Mouse (Mus musculus) MEL (cell line): ENCODE measurements around the gene Ankk1.

ENCODE experiments used
- CTCF ChIP-seq, 3 experiments: IDR thresholded peaks in 2 of 3; conservative IDR thresholded peaks in 1 of 3; 2 replicates each; pipeline ENCODE4 v1.5.1; 2011 to 2012; ENCODE audit warnings: low read length in 3 of 3, low read depth in 2 of 3, mild to moderate bottlenecking in 2 of 3, improper control_type of control experiment in 1 of 3, inconsistent platforms in 1 of 3, mixed read lengths in 1 of 3, moderate library complexity in 1 of 3; ENCODE audit not compliant: control insufficient read depth in 1 of 3, insufficient read depth in 1 of 3, poor library complexity in 1 of 3, severe bottlenecking in 1 of 3
- EP300 ChIP-seq, 2 experiments: IDR thresholded peaks; 2 replicates each; pipeline ENCODE4 v1.6.1; 2011; ENCODE audit warnings: improper control_type of control experiment in 2 of 2, low read length in 2 of 2, low read depth in 1 of 2, mild to moderate bottlenecking in 1 of 2
- GATA1 ChIP-seq: IDR thresholded peaks from 2 replicates; pipeline ENCODE4 v1.6.1; 2011; ENCODE audit warnings: low read depth, low read length, improper control_type of control experiment
- HCFC1 ChIP-seq: IDR thresholded peaks from 2 replicates; pipeline ENCODE4 v1.6.1; 2012; ENCODE audit warnings: low read depth, mild to moderate bottlenecking, inconsistent platforms, low read length, improper control_type of control experiment, moderate library complexity
- KAT2A ChIP-seq: conservative IDR thresholded peaks from 2 replicates; pipeline ENCODE4 v1.6.1; 2012; ENCODE audit warnings: low read depth, low read length, improper control_type of control experiment, inconsistent platforms
- MAX ChIP-seq: IDR thresholded peaks from 2 replicates; pipeline ENCODE4 v1.6.1; 2011; ENCODE audit warnings: low read length, improper control_type of control experiment
- MEF2A ChIP-seq: IDR thresholded peaks from 2 replicates; pipeline ENCODE4 v1.6.1; 2014; ENCODE audit warnings: low read depth, mild to moderate bottlenecking, inconsistent platforms, low read length, improper control_type of control experiment; ENCODE audit not compliant: poor library complexity, insufficient replicate concordance, severe bottlenecking; ENCODE audit errors: extremely low read depth
- NELFE ChIP-seq: IDR thresholded peaks from 2 replicates; pipeline ENCODE4 v1.6.1; 2011; ENCODE audit warnings: low read depth, low read length, improper control_type of control experiment
- POLR2A ChIP-seq, 2 experiments: IDR thresholded peaks; 2 replicates each; pipeline ENCODE4 v1.6.1; 2011 to 2012; ENCODE audit warnings: low read length in 2 of 2, mild to moderate bottlenecking in 2 of 2, control low read depth in 1 of 2, improper control_type of control experiment in 1 of 2, low read depth in 1 of 2, moderate library complexity in 1 of 2; ENCODE audit not compliant: control insufficient read depth in 1 of 2, insufficient read depth in 1 of 2, poor library complexity in 1 of 2
- ZNF384 ChIP-seq: IDR thresholded peaks from 2 replicates; pipeline ENCODE4 v1.6.1; 2012; ENCODE audit warnings: low read depth, mild to moderate bottlenecking, inconsistent platforms, low read length, improper control_type of control experiment

DNA sequence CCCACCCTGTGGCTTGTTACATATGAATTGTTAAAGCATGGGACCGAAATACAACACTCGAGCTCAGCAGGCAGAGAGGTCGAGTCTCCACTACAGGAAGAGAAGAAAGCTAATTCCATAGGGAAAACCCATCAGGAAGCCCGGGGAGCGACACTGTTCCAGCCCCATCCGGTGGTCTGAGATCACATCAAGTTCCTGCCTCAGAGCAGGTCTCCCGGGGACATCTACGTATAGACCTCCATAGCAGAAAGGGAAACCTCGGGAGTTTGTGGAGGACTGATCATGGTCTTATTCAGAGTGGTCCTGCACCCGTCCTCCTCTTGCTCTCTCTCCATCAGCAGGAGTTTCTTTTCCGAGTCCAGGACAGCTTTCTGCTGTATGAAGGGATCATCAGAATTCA, 45.3 kb upstream of the Ankk1 start:
- TF ChIP-seq POLR2A (IDR thresholded peaks at IDR 0.05; ENCODE audit: control insufficient read depth in 1 of 2, insufficient read depth in 1 of 2, low read depth in 1 of 2, low read length in 2 of 2, poor library complexity in 1 of 2): no peak
- TF ChIP-seq EP300 (IDR thresholded peaks at IDR 0.05; ENCODE audit: low read depth in 1 of 2, low read length in 2 of 2): no peak
- no peak for TF ChIP-seq ZNF384
- TF ChIP-seq KAT2A: no peak
- no peak for TF ChIP-seq GATA1
- TF ChIP-seq NELFE: no peak
- no peak for TF ChIP-seq MEF2A
- no peak for TF ChIP-seq CTCF (IDR thresholded peaks at IDR 0.05 in 2 of 3, conservative IDR thresholded peaks at IDR 0.05 in 1 of 3; ENCODE audit: control insufficient read depth in 1 of 3, insufficient read depth in 1 of 3, low read depth in 2 of 3, low read length in 3 of 3, poor library complexity in 1 of 3, severe bottlenecking in 1 of 3)
- TF ChIP-seq HCFC1: no peak
- no peak for TF ChIP-seq MAX
